Mouse (Mus musculus) forebrain, embryonic 14.5 days (tissue): ENCODE data around the gene Lsm14b. TPM values are rescaled to one million over a fixed set of nuclear protein-coding genes. Genes with fewer than 3 reads are reported as not detected.

Experiments used
- ATAC-seq: fragments of 200-750 bp; cut with Nextera tagmentation; 2 replicates; pipeline ENCODE4 v1.8.0; 2017; ENCODE audit warnings: mild to moderate bottlenecking, moderate library complexity
- DNase-seq: peaks from one replicate; pipeline ENCODE4 v3.0.0-alpha.2; 2015; ENCODE audit warnings: low spot score
- H3K27ac ChIP-seq: fragments of 300-500 bp; sonication (generic); 2 replicates; pipeline ENCODE4 v1.5.1; 2014; ENCODE audit warnings: low read depth, mild to moderate bottlenecking, control low read depth, low read length, moderate library complexity
- H3K27me3 ChIP-seq: fragments of 300-500 bp; sonication (generic); replicated peaks from 2 replicates; pipeline ENCODE4 v1.6.1; 2014; ENCODE audit warnings: low read length, control low read depth, mixed read lengths; ENCODE audit not compliant: control insufficient read depth, insufficient read depth
- H3K36me3 ChIP-seq: fragments of 300-500 bp; sonication (generic); 2 replicates; pipeline ENCODE4 v1.6.1; 2014; ENCODE audit warnings: low read length, control low read depth; ENCODE audit not compliant: control insufficient read depth, insufficient read depth
- H3K4me1 ChIP-seq: fragments of 300-500 bp; sonication (generic); 2 replicates; pipeline ENCODE4 v1.6.1; 2014; ENCODE audit warnings: antibody characterized with exemption, low read length, control low read depth; ENCODE audit not compliant: control insufficient read depth, insufficient read depth
- H3K4me2 ChIP-seq: fragments of 300-500 bp; sonication (generic); 2 replicates; pipeline ENCODE4 v1.6.1; 2014; ENCODE audit warnings: mild to moderate bottlenecking, control low read depth, low read length
- H3K4me3 ChIP-seq: fragments of 300-500 bp; sonication (generic); 2 replicates; pipeline ENCODE4 v1.5.1; 2014; ENCODE audit warnings: low read depth, low read length, control low read depth
- H3K9ac ChIP-seq: fragments of 300-500 bp; sonication (generic); 2 replicates; pipeline ENCODE4 v1.6.1; 2014; ENCODE audit warnings: mild to moderate bottlenecking, low read length, control low read depth, moderate library complexity
- H3K9me3 ChIP-seq: fragments of 300-500 bp; sonication (generic); replicated peaks from 2 replicates; pipeline ENCODE4 v1.6.1; 2016; ENCODE audit warnings: low read length, control low read depth, mixed read lengths; ENCODE audit not compliant: control insufficient read depth
- WGBS: fragments of 180-500 bp; shearing (Covaris S2); extraction: QIAGEN DNeasy Blood & Tissue Kit; methylation state at CpG from one replicate; pipeline ENCODE4 v1.1.7; 2014; 5-methylcytosine and 5-hydroxymethylcytosine counted together
- polyA plus RNA-seq: library from polyadenylated mRNA; unstranded; fragments of >200 nt; fragmentation: Nextera tagmentation; extraction: Ambion mirVana; gene quantifications from 2 replicates; pipeline ENCODE4 v1.2.1, GENCODE M21; 2014

The Lsm14b gene
- polyA plus RNA-seq, 1 experiment from 2014 or later, result 29.1 TPM

GRCm38 (mm10) chr2:180084565-180084964 lies 59.8 kb downstream of the Lsm14b start:
- no peak overlapping the region for H3K4me2 ChIP-seq
- H3K36me3 ChIP-seq, result peaks cover 35% of the 10 kb centered on the region
- no peak overlapping the region for H3K27ac ChIP-seq
- H3K9ac ChIP-seq, result no peak overlapping the region
- no peaks in the 10 kb centered on the region for H3K27me3 ChIP-seq
- DNase-seq (no peak), ATAC-seq (no peak)
- no peaks in the 10 kb centered on the region for H3K4me1 ChIP-seq
- H3K4me3 ChIP-seq, result no peak overlapping the region
- 28% methylated on average over 3 of the region's 3 CpGs for WGBS
- H3K9me3 ChIP-seq, result no peaks in the 10 kb centered on the region

Other genes with a start within 250 kb of the Lsm14b start
- 4.3 and 5.8 TPM in 2 replicates for gene Taf4, start 48.3 kb upstream of the Lsm14b start, polyA plus RNA-seq
- gene Psma7, start 17.4 kb downstream of the Lsm14b start, polyA plus RNA-seq, result 584 and 804 TPM in 2 replicates
- gene Ss18l1, start 17.5 kb downstream of the Lsm14b start, polyA plus RNA-seq, result 33.6 and 40.3 TPM in 2 replicates
- gene Mtg2, start 45.6 kb downstream of the Lsm14b start, polyA plus RNA-seq, result 32.4 and 34.3 TPM in 2 replicates
- 2.1 and 2.2 TPM in 2 replicates for gene Hrh3, start 79.5 kb downstream of the Lsm14b start, polyA plus RNA-seq
- gene Osbpl2, start 94.3 kb downstream of the Lsm14b start, polyA plus RNA-seq, result 59.9 and 66.0 TPM in 2 replicates
- gene Adrm1, start 146.5 kb downstream of the Lsm14b start, polyA plus RNA-seq, result 147 and 149 TPM in 2 replicates
- 2.7 and 3.5 TPM in 2 replicates for gene Lama5, start 200.9 kb downstream of the Lsm14b start, polyA plus RNA-seq
- gene Rps21, start 232.4 kb downstream of the Lsm14b start, polyA plus RNA-seq, result 376 and 523 TPM in 2 replicates
- 14.5 and 15.0 TPM in 2 replicates for gene Cables2, start 248.5 kb downstream of the Lsm14b start, polyA plus RNA-seq